Mouse (Mus musculus): ENCODE results near the gene Stpg1. TPM values are rescaled to one million over a fixed set of nuclear protein-coding genes. Genes with fewer than 3 reads are reported as not detected.

Gene Stpg1
- not detected for polyA plus RNA-seq (2017; shearing (Covaris generic))

DNA sequence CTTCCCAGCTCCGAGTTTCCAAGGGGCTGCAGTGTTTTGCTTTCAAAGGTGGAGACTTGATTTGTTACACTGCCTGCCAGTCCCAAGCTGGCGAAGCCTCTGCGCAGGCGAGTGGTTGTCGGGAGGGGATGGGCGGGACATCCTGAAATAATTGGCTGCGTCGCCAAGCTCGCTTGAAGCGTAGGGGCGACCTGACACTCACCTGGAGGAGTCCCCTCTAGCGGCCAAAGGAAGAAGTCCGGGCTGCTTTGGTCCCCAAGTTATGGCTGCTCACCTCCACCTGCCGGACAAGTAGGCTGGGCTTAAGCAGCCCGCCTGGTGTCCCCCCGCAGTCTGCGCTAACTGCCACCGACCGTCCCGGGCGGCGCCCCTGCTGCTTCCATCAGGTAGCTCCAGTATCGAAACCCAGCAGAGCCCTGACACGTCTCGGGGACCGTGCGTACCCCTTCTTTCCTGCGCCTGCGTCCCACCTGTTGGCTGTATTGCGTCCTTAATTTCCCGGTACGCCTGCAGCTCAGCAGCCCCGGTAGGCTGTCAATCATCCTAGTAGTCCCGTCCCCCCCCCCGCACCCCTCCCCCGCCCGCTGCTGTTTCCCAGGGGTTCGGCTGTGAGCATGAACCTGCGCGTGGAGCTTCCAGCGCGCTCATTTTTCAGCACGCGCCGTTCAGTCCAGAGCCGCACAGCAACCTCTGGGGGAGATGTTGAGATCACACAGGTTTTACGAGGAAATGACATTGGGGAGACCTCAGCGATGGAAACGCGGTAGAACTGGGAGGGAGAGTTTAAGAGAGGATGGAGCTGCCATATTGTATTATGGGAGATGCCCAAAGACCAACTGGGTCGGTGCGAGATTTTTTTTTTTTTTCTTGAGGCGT, at the start of gene Stpg1, which contains the start of gene Nipal3:
Stpg1 (plus strand) TSS at position 270 of the 876 bp plus-strand sequence.
Nipal3 (minus strand) TSS at position 518 of the 876 bp plus-strand sequence.

DNA sequence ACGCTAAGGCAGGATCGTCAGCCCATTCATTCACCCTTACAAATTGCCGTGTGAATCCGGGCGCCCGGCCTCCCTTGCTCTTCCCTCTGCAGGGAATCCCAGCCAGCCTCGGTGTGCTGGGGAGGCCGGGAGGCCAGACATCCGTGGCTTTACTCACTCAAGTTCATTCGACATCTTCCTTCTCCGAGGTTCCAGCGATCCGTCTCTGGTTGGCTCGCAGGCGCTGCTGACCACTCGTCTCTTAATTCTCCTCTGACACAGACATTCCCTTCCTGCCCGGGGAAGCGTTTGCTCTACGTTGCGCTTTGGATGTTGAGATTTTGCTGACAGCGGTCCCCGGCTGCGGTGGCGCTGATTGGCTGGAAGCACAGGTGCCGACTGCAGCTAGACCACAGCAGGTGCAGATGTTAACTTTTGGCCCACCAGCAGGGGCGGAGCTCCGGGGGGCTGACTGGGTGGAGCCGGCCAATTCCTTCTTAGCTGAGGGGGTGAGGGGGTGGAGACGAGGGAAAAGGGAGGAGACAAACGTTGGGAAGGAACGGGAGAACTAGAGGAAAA, 78.7 kb downstream of the Stpg1 start, which contains the start of gene Grhl3:
Grhl3 (minus strand) TSS at position 380 of the 558 bp plus-strand sequence.

Other genes starting within 250 kb of the Stpg1 start
- 10.7 TPM for gene Clic4, start 222.0 kb upstream of the Stpg1 start, polyA plus RNA-seq (2017; shearing (Covaris generic))
- 207 TPM for gene Srrm1, start 141.5 kb upstream of the Stpg1 start, polyA plus RNA-seq (2017; shearing (Covaris generic))
- 89.7 TPM for gene Ncmap, start 96.6 kb upstream of the Stpg1 start, polyA plus RNA-seq (2017; shearing (Covaris generic))
- 25.3 TPM for gene Rcan3, start 60.9 kb upstream of the Stpg1 start, polyA plus RNA-seq (2017; shearing (Covaris generic))
- gene Nipal3, start 248 bp downstream of the Stpg1 start, polyA plus RNA-seq (2017; shearing (Covaris generic)): 16.0 TPM
- gene Grhl3, start 78.8 kb downstream of the Stpg1 start, polyA plus RNA-seq (2017; shearing (Covaris generic)): not detected
- gene Ifnlr1, start 191.5 kb downstream of the Stpg1 start, polyA plus RNA-seq (2017; shearing (Covaris generic)): not detected
- not detected for gene Il22ra1, start 233.4 kb downstream of the Stpg1 start, polyA plus RNA-seq (2017; shearing (Covaris generic))